10 mouse cellular contexts compared by ENCODE assay signal in the genomic region with DNA sequence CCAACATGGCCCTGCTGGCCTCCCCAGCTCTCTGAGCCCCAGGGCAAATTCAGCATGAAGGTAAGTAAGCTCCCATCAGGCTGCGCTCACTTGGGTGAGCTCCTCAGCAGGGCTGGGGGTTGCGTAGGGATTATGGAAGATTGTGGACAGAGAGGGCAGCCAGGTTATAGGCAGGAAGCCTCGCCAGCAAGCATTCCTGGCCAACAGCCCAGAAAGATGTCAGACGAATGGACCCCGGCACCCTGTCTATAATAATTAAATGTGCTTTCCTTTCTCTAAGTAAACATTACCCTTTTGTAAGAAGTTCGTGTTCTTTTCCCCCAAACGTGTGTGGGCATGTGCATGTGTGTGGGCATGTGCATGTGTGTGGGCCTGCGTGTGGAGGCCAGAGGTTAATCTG. TPM values are rescaled to one million over a fixed set of nuclear protein-coding genes. Genes with fewer than 3 reads are reported as not detected.
DNase-seq lines count a peak whose midpoint lies in the region; ATAC-seq lines count a peak whose summit lies in the region.
"Had no signal": no experiment of that assay in that cellular context is flagged by ENCODE, and none has a peak within 500 bp of the region (broad histone marks: within the 10 kb centered on the region; RNA-seq: fewer than 3 reads in every experiment).

No protein-coding gene starts in this region.

- H3K27me3 ChIP-seq in heart, embryonic 15.5 days = no peaks in the 10 kb centered on the region
- no peaks in the 10 kb centered on the region for H3K27me3 ChIP-seq in stomach, embryonic 16.5 days (ENCODE audit: control insufficient read depth, insufficient read depth, low read length)

- H3K27ac ChIP-seq in heart, embryonic 15.5 days = peak overlapping the region; percentile 67
- H3K27ac ChIP-seq in stomach, embryonic 16.5 days (ENCODE audit: low read length) = peak overlapping the region; percentile 79
- H3K27ac ChIP-seq: liver, embryonic 15.5 days; neural tube, embryonic 13.5 days had no signal

- DNase-seq in ovary, postnatal 14 days (ENCODE audit: low spot score) = peak; percentile 35
- DNase-seq in ovary, postnatal 36 days (ENCODE audit: low spot score) = no peak
- DNase-seq in kidney, postnatal 10 days = peak; percentile 89
- DNase-seq in frontal cortex, postnatal 10 days (ENCODE audit: low spot score in 2 of 2) = no peak
- DNase-seq in gastrocnemius, postnatal 10 days = no peak

- no peaks in the 10 kb centered on the region for H3K36me3 ChIP-seq in heart, embryonic 15.5 days
- no peaks in the 10 kb centered on the region for H3K36me3 ChIP-seq in stomach, embryonic 16.5 days (ENCODE audit: control insufficient read depth, insufficient read depth, low read length)
- H3K36me3 ChIP-seq: liver, embryonic 15.5 days; neural tube, embryonic 13.5 days had no signal

- ATAC-seq in heart, embryonic 15.5 days (replicated peaks; ENCODE audit: insufficient number of reproducible peaks, insufficient read depth, low FRiP score, low read depth) = no peak; the same call in 1 of the 2 replicates
- peak; percentile 21; the same call in 1 of the 2 replicates for ATAC-seq in stomach, embryonic 16.5 days (ENCODE audit: insufficient read depth, low FRiP score)
- ATAC-seq in inflammation-experienced regulatory T-cells, adult 6 months = no peak

- H3K4me1 ChIP-seq in heart, embryonic 15.5 days (replicated peaks) = peaks cover 54% of the 10 kb centered on the region
- peaks cover 33% of the 10 kb centered on the region for H3K4me1 ChIP-seq in stomach, embryonic 16.5 days (ENCODE audit: control insufficient read depth, insufficient read depth, low read length)

- H3K4me2 ChIP-seq in heart, embryonic 15.5 days = no peak overlapping the region
- 0 out of 2 replicates have a peak overlapping the region, but pooled peaks have one; percentile 17 for H3K4me2 ChIP-seq in stomach, embryonic 16.5 days (ENCODE audit: low read depth, low read length)
- H3K4me2 ChIP-seq: liver, embryonic 15.5 days; neural tube, embryonic 13.5 days had no signal

- no peaks in the 10 kb centered on the region for H3K9me3 ChIP-seq in heart, embryonic 15.5 days (replicated peaks)
- no peaks in the 10 kb centered on the region for H3K9me3 ChIP-seq in stomach, embryonic 16.5 days (replicated peaks; ENCODE audit: control insufficient read depth, low read length)
- H3K9me3 ChIP-seq: liver, embryonic 15.5 days; neural tube, embryonic 13.5 days had no signal

- WGBS in heart, embryonic 15.5 days = 26% methylated on average over 8 of the region's 8 CpGs
- 22% methylated on average over 8 of the region's 8 CpGs for WGBS in stomach, embryonic 16.5 days

- no peak overlapping the region for H3K9ac ChIP-seq in heart, embryonic 15.5 days
- peak overlapping the region; percentile 40; the same call in 1 of the 2 replicates for H3K9ac ChIP-seq in stomach, embryonic 16.5 days (ENCODE audit: low read length)
- H3K9ac ChIP-seq: liver, embryonic 15.5 days; neural tube, embryonic 13.5 days had no signal

- no peak overlapping the region for H3K4me3 ChIP-seq in heart, embryonic 15.5 days
- H3K4me3 ChIP-seq in stomach, embryonic 16.5 days (replicated peaks; ENCODE audit: low read length) = no peak overlapping the region
- H3K4me3 ChIP-seq: liver, embryonic 15.5 days; neural tube, embryonic 13.5 days had no signal

RNA-seq across cellular contexts. Expression of a gene that starts 1.4 kb away (rescaled TPM):
- 48.4 and 59.1 TPM in 2 replicates for polyA plus RNA-seq in heart, embryonic 15.5 days (2015; fragmentation: Nextera tagmentation; extraction: Ambion mirVana)
- polyA plus RNA-seq in stomach, embryonic 16.5 days (2015; fragmentation: Nextera tagmentation; extraction: Ambion mirVana) = 77.2 and 85.0 TPM in 2 replicates
- under 1 TPM in 1 of 3 experiments, not detected in 2; 0.43 TPM for polyA plus RNA-seq in inflammation-experienced regulatory T-cells, adult 6 months (2017; shearing (Covaris generic))
- 1 to 10 TPM; 3.8 to 6.6 TPM for total RNA-seq in gastrocnemius, postnatal 10 days (2021)

RNA-seq across cellular contexts. Expression of a gene that starts 13.9 kb away (rescaled TPM):
- 1.0 and 1.2 TPM in 2 replicates for polyA plus RNA-seq in heart, embryonic 15.5 days (2015; fragmentation: Nextera tagmentation; extraction: Ambion mirVana)
- polyA plus RNA-seq in stomach, embryonic 16.5 days (2015; fragmentation: Nextera tagmentation; extraction: Ambion mirVana) = 2.7 and 3.8 TPM in 2 replicates
- under 1 TPM in 1 of 3 experiments, not detected in 2; 0.78 TPM for polyA plus RNA-seq in inflammation-experienced regulatory T-cells, adult 6 months (2017; shearing (Covaris generic))
- 1 to 10 TPM; 1.7 to 2.2 TPM for total RNA-seq in gastrocnemius, postnatal 10 days (2021)

RNA-seq across cellular contexts. Expression of a gene that starts 19.1 kb away (rescaled TPM):
- polyA plus RNA-seq in heart, embryonic 15.5 days (2015; fragmentation: Nextera tagmentation; extraction: Ambion mirVana) = 0.76 and 0.96 TPM in 2 replicates
- polyA plus RNA-seq in stomach, embryonic 16.5 days (2015; fragmentation: Nextera tagmentation; extraction: Ambion mirVana) = 0.62 and 1.6 TPM in 2 replicates
- polyA plus RNA-seq in inflammation-experienced regulatory T-cells, adult 6 months (2017; shearing (Covaris generic)) = under 1 TPM in 1 of 3 experiments, not detected in 2; 0.13 TPM
- 10 to 100 TPM; 10.5 to 12.8 TPM for total RNA-seq in gastrocnemius, postnatal 10 days (2021)

Comparison
In these comparisons a context has a peak if more than half of its experiments do, and no peak if none do; other contexts are left out.
1. DNase-seq: peak in ovary, postnatal 14 days (single experiment) and kidney, postnatal 10 days (single experiment); none in ovary, postnatal 36 days (single experiment), frontal cortex, postnatal 10 days (0 of 2) and gastrocnemius, postnatal 10 days (single experiment).
2. RNA of a gene that starts 1.4 kb away (polyA plus RNA-seq): 77.2 to 85.0 TPM in stomach, embryonic 16.5 days and 48.4 to 59.1 TPM in heart, embryonic 15.5 days; 0.43 TPM in inflammation-experienced regulatory T-cells, adult 6 months; every median in the first group is over 10 times any median in the second.